8 mouse cellular contexts compared by ENCODE assay signal in genomic region chr17:8165608-8165945, GRCm38 (mm10). TPM values are rescaled to one million over a fixed set of nuclear protein-coding genes. Genes with fewer than 3 reads are reported as not detected.
A peak's percentile ranks its signal among the peaks of the same experiment; 100 is the strongest.
DNase-seq lines count a peak whose midpoint lies in the region; ATAC-seq and TF ChIP-seq lines count a peak whose summit lies in the region.
"Not testable (repeated sequence)": the region's sequence is repeated elsewhere in the genome, so short reads cannot be mapped to it uniquely, and the experiment has no call there.

No protein-coding gene starts in this region.

- peak overlapping the region; percentile 65 for H3K9ac ChIP-seq in forebrain, embryonic 13.5 days
- H3K9ac ChIP-seq in heart, postnatal 0 days (replicated peaks; ENCODE audit: low read depth, low read length), result not testable (repeated sequence)
- peak overlapping the region; percentile 42; the same call in 1 of the 2 replicates for H3K9ac ChIP-seq in kidney, postnatal 0 days (ENCODE audit: low read depth, low read length)
- H3K9ac ChIP-seq in liver, postnatal 0 days (replicated peaks), result peak overlapping the region; percentile 69
- peak overlapping the region; percentile 52; the same call in 1 of the 2 replicates for H3K9ac ChIP-seq in stomach, postnatal 0 days (ENCODE audit: low read length)

- not testable (repeated sequence) for H3K27me3 ChIP-seq in G1E (ENCODE audit: insufficient read depth, low read length); forebrain, embryonic 13.5 days; heart, postnatal 0 days (ENCODE audit: control insufficient read depth, insufficient read depth, low read length); kidney, postnatal 0 days (ENCODE audit: insufficient read depth, low read length); liver, postnatal 0 days (ENCODE audit: insufficient read depth, low read length); stomach, postnatal 0 days (ENCODE audit: control insufficient read depth, insufficient read depth, low read length)

- H3K36me3 ChIP-seq in G1E (replicated peaks), result peaks cover 25% of the 10 kb centered on the region
- peaks cover 17% of the 10 kb centered on the region for H3K36me3 ChIP-seq in forebrain, embryonic 13.5 days (ENCODE audit: poor library complexity, severe bottlenecking)
- peaks cover 18% of the 10 kb centered on the region for H3K36me3 ChIP-seq in heart, postnatal 0 days (replicated peaks; ENCODE audit: control insufficient read depth, insufficient read depth, low read length)
- peaks cover 13% of the 10 kb centered on the region for H3K36me3 ChIP-seq in kidney, postnatal 0 days (ENCODE audit: insufficient read depth, low read length)
- H3K36me3 ChIP-seq in liver, postnatal 0 days (replicated peaks; ENCODE audit: insufficient read depth, low read length), result peaks cover 15% of the 10 kb centered on the region
- not testable (repeated sequence) for H3K36me3 ChIP-seq in stomach, postnatal 0 days (ENCODE audit: control insufficient read depth, insufficient read depth, low read length)

- peaks cover 10% of the 10 kb centered on the region for H3K4me1 ChIP-seq in G1E (ENCODE audit: insufficient read depth, low read depth, low read length)
- not testable (repeated sequence) for H3K4me1 ChIP-seq in forebrain, embryonic 13.5 days; heart, postnatal 0 days (ENCODE audit: control insufficient read depth, insufficient read depth); kidney, postnatal 0 days (replicated peaks; ENCODE audit: insufficient read depth, low read length); liver, postnatal 0 days (ENCODE audit: insufficient read depth); stomach, postnatal 0 days (replicated peaks; ENCODE audit: control insufficient read depth, insufficient read depth)

- H3K4me2 ChIP-seq in forebrain, embryonic 13.5 days, result peak overlapping the region; percentile 57
- peak overlapping the region; percentile 49 for H3K4me2 ChIP-seq in heart, postnatal 0 days (ENCODE audit: low read depth, low read length)
- H3K4me2 ChIP-seq in kidney, postnatal 0 days (ENCODE audit: low read length), result peak overlapping the region; percentile 41
- peak overlapping the region; percentile 53; the same call in 1 of the 2 replicates for H3K4me2 ChIP-seq in liver, postnatal 0 days (ENCODE audit: low read depth, low read length)
- peak overlapping the region; percentile 31 for H3K4me2 ChIP-seq in stomach, postnatal 0 days (replicated peaks; ENCODE audit: low read depth)

- under 1% methylated on average over 35 of the region's 42 CpGs for WGBS in forebrain, embryonic 13.5 days
- under 1% methylated on average over 33 of the region's 42 CpGs for WGBS in heart, postnatal 0 days
- WGBS in kidney, postnatal 0 days, result 0% methylated on average over 34 of the region's 42 CpGs
- WGBS in liver, postnatal 0 days (ENCODE audit: insufficient replicate concordance), result under 1% methylated on average over 37 of the region's 42 CpGs
- under 1% methylated on average over 36 of the region's 42 CpGs for WGBS in stomach, postnatal 0 days

- TF ChIP-seq EP300 in heart, postnatal 0 days (IDR thresholded peaks at IDR 0.05; ENCODE audit: low read depth); liver, postnatal 0 days (IDR thresholded peaks at IDR 0.05; ENCODE audit: low read depth); stomach, postnatal 0 days (optimal IDR thresholded peaks at IDR 0.05): not testable (repeated sequence)

- not testable (repeated sequence) for DNase-seq in G1E (ENCODE audit: low spot score); heart, postnatal 0 days (ENCODE audit: low spot score); kidney, postnatal 0 days (ENCODE audit: low spot score)
- DNase-seq in cerebellum, adult 11-12 months, result peak; percentile 68
- peak; percentile 44 for DNase-seq in liver, postnatal 0 days
- peak; percentile 57 for DNase-seq in naive thymus-derived CD4-positive, alpha-beta T cell, adult 2 months (ENCODE audit: low read depth)
- peak; percentile 39 for DNase-seq in stomach, postnatal 0 days (ENCODE audit: low spot score)

- not testable (repeated sequence) for TF ChIP-seq CTCF in G1E (IDR thresholded peaks at IDR 0.05; ENCODE audit: low read depth, low read length); heart, postnatal 0 days (IDR thresholded peaks at IDR 0.05; ENCODE audit: low read depth); kidney, postnatal 0 days (IDR thresholded peaks at IDR 0.05; ENCODE audit: low read depth); liver, postnatal 0 days (IDR thresholded peaks at IDR 0.05; ENCODE audit: low read depth); stomach, postnatal 0 days (IDR thresholded peaks at IDR 0.05; ENCODE audit: low read depth)

- ATAC-seq in G1E (ENCODE audit: extremely low read depth, insufficient number of reproducible peaks, low FRiP score, poor library complexity, severe bottlenecking); forebrain, embryonic 13.5 days; kidney, postnatal 0 days (replicated peaks; ENCODE audit: low FRiP score, low read depth); stomach, postnatal 0 days (ENCODE audit: low FRiP score, low TSS enrichment): not testable (repeated sequence)
- peak; percentile 25 for ATAC-seq in heart, postnatal 0 days (ENCODE audit: insufficient read depth, low read depth)
- peak; percentile 36 for ATAC-seq in liver, postnatal 0 days

- not testable (repeated sequence) for H3K27ac ChIP-seq in forebrain, embryonic 13.5 days
- peak overlapping the region; percentile 44; the same call in 1 of the 2 replicates for H3K27ac ChIP-seq in heart, postnatal 0 days (ENCODE audit: low read depth)
- peak overlapping the region; percentile 47; the same call in 1 of the 2 replicates for H3K27ac ChIP-seq in kidney, postnatal 0 days
- H3K27ac ChIP-seq in liver, postnatal 0 days (ENCODE audit: low read depth), result peak overlapping the region; percentile 65; the same call in 1 of the 2 replicates
- peak overlapping the region; percentile 65; the same call in 1 of the 2 replicates for H3K27ac ChIP-seq in stomach, postnatal 0 days (replicated peaks)

- peak overlapping the region; percentile 74 for H3K4me3 ChIP-seq in G1E (ENCODE audit: low read depth, low read length)
- peak overlapping the region; percentile 53 for H3K4me3 ChIP-seq in forebrain, embryonic 13.5 days
- H3K4me3 ChIP-seq in heart, postnatal 0 days (ENCODE audit: low read depth, low read length), result peak overlapping the region; percentile 58
- H3K4me3 ChIP-seq in kidney, postnatal 0 days (replicated peaks; ENCODE audit: low read depth, low read length), result peak overlapping the region; percentile 44
- H3K4me3 ChIP-seq in liver, postnatal 0 days (ENCODE audit: low read depth, low read length), result peak overlapping the region; percentile 60
- peak overlapping the region; percentile 43 for H3K4me3 ChIP-seq in stomach, postnatal 0 days (ENCODE audit: low read depth, low read length)

- H3K9me3 ChIP-seq in G1E (replicated peaks); forebrain, embryonic 13.5 days (replicated peaks); heart, postnatal 0 days (replicated peaks; ENCODE audit: control insufficient read depth, low read length); kidney, postnatal 0 days (replicated peaks; ENCODE audit: low read length); liver, postnatal 0 days (ENCODE audit: low read length); stomach, postnatal 0 days (ENCODE audit: control insufficient read depth, low read length): not testable (repeated sequence)

RNA-seq across cellular contexts. Expression of gene Fgfr1op, which starts 0.3 kb away (rescaled TPM):
- total RNA-seq in G1E (2014; fragmentation: Nextera tagmentation) (24.8 and 28.4 TPM in 2 replicates), G1E (2017) (46.3 and 47.3 TPM in 2 replicates)
- polyA plus RNA-seq in G1E (2012), result 5.4 and 13.7 TPM in 2 replicates
- polyA plus RNA-seq in forebrain, embryonic 13.5 days (2015; fragmentation: Nextera tagmentation; extraction: Ambion mirVana), result 28.8 and 31.6 TPM in 2 replicates
- total RNA-seq in heart, postnatal 0 days (2014; rRNA removed; ENCODE audit: low replicate concordance), result 8.3 and 9.2 TPM in 2 replicates
- 16.0 and 16.1 TPM in 2 replicates for polyA plus RNA-seq in heart, postnatal 0 days (2015; fragmentation: Nextera tagmentation; extraction: Ambion mirVana)
- 28.7 and 33.1 TPM in 2 replicates for polyA plus RNA-seq in kidney, postnatal 0 days (2015; fragmentation: Nextera tagmentation; extraction: Ambion mirVana)
- polyA plus RNA-seq in liver, postnatal 0 days (2015; fragmentation: Nextera tagmentation; extraction: Ambion mirVana), result 8.2 and 8.5 TPM in 2 replicates
- 12.7 and 12.8 TPM in 2 replicates for polyA plus RNA-seq in stomach, postnatal 0 days (2015; fragmentation: Nextera tagmentation; extraction: Ambion mirVana)

RNA-seq across cellular contexts. Expression of gene Rnaset2a, which starts 17.7 kb away (rescaled TPM):
- total RNA-seq in G1E (2014; fragmentation: Nextera tagmentation) (10.5 and 11.6 TPM in 2 replicates), G1E (2017) (22.3 and 22.7 TPM in 2 replicates)
- 26.5 and 29.9 TPM in 2 replicates for polyA plus RNA-seq in G1E (2012)
- 10.3 and 10.9 TPM in 2 replicates for polyA plus RNA-seq in forebrain, embryonic 13.5 days (2015; fragmentation: Nextera tagmentation; extraction: Ambion mirVana)
- total RNA-seq in heart, postnatal 0 days (2014; rRNA removed; ENCODE audit: low replicate concordance), result 24.1 and 49.8 TPM in 2 replicates
- 49.5 and 51.8 TPM in 2 replicates for polyA plus RNA-seq in heart, postnatal 0 days (2015; fragmentation: Nextera tagmentation; extraction: Ambion mirVana)
- 92.4 and 98.7 TPM in 2 replicates for polyA plus RNA-seq in kidney, postnatal 0 days (2015; fragmentation: Nextera tagmentation; extraction: Ambion mirVana)
- 27.0 and 28.8 TPM in 2 replicates for polyA plus RNA-seq in liver, postnatal 0 days (2015; fragmentation: Nextera tagmentation; extraction: Ambion mirVana)
- 43.3 and 44.8 TPM in 2 replicates for polyA plus RNA-seq in stomach, postnatal 0 days (2015; fragmentation: Nextera tagmentation; extraction: Ambion mirVana)

RNA-seq across cellular contexts. Expression of gene Gm49673, which starts 18.0 kb away (rescaled TPM):
- total RNA-seq in G1E (2014; fragmentation: Nextera tagmentation) (not detected in 2 replicates), G1E (2017) (not detected in 2 replicates)
- 0.19 TPM in 1 of 2 replicates, not detected in the other for polyA plus RNA-seq in G1E (2012)
- 0.21 TPM in 1 of 2 replicates, not detected in the other for polyA plus RNA-seq in forebrain, embryonic 13.5 days (2015; fragmentation: Nextera tagmentation; extraction: Ambion mirVana)
- 6.4 TPM in 1 of 2 replicates, not detected in the other for total RNA-seq in heart, postnatal 0 days (2014; rRNA removed; ENCODE audit: low replicate concordance)
- 0.04 TPM in 1 of 2 replicates, not detected in the other for polyA plus RNA-seq in heart, postnatal 0 days (2015; fragmentation: Nextera tagmentation; extraction: Ambion mirVana)
- 0.62 and 0.89 TPM in 2 replicates for polyA plus RNA-seq in kidney, postnatal 0 days (2015; fragmentation: Nextera tagmentation; extraction: Ambion mirVana)
- polyA plus RNA-seq in liver, postnatal 0 days (2015; fragmentation: Nextera tagmentation; extraction: Ambion mirVana), result not detected in 2 replicates
- 0.23 TPM in 1 of 2 replicates, not detected in the other for polyA plus RNA-seq in stomach, postnatal 0 days (2015; fragmentation: Nextera tagmentation; extraction: Ambion mirVana)
